Mouse (Mus musculus): ENCODE results near the gene Alad.

DNA sequence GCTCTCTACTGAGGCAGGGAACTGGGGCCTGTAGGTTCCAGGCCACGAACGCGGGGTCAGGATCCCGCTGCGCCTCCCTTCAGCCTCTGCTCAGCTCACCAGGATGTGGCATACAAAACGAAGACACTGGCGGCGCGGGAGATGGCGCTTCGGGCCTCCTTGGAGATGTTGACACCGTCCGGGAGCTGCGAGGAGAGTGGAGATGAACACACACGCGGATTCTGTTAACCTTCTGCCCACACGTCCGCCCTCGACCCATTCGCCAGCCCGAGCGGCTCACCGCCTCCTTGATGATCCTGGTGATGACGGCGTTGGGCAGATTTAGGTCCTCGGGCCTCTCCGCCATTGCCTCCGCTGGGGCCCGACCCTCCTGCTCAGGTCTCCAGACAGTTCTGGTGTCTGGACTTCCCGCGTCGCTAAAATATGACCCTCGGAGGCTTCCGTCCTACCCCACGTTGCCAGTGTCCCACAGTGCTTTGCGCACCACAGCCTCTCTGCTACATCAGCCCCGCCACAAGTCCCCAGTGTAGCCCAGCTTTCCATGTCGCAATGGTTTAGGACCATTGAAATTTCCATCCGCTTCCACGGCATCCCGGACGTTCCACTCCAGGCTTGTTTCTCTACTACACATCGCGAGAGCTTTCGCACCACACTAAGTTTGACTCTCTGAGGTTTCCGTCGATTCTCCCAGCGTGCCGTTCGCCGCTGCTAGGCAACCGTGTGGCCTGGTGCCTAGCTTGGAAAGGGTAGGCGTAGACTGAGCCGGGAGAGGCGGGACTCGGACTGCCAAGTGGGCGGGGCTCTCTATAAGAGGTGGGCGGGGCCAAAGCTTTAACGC is 5.2 kb upstream of the Alad start, which contains the start of the genes Pole3 and 4933430I17Rik:
- TF ChIP-seq CTCF (IDR thresholded peaks at IDR 0.05; ENCODE audit: borderline replicate concordance, insufficient read depth, low read depth, low read length) (no peak), POLR2A (IDR thresholded peaks at IDR 0.05; ENCODE audit: borderline replicate concordance, insufficient read depth, low read length) (no peak)
